Mouse (Mus musculus) leukemia stem cell, adult 10-12 weeks (primary cell): Measurements from ENCODE around the gene Lingo3. TPM values are rescaled to one million over a fixed set of nuclear protein-coding genes. Genes with fewer than 3 reads are reported as not detected.

Experiments
- polyA plus RNA-seq: library from polyadenylated mRNA; stranded (reverse); fragments of >175 nt; gene quantifications from 2 replicates; pipeline ENCODE4 v1.2.3, GENCODE M21; 2012; ENCODE audit warnings: low replicate concordance

Gene Lingo3
- 0.27 and 0.65 TPM in 2 replicates for polyA plus RNA-seq

DNA sequence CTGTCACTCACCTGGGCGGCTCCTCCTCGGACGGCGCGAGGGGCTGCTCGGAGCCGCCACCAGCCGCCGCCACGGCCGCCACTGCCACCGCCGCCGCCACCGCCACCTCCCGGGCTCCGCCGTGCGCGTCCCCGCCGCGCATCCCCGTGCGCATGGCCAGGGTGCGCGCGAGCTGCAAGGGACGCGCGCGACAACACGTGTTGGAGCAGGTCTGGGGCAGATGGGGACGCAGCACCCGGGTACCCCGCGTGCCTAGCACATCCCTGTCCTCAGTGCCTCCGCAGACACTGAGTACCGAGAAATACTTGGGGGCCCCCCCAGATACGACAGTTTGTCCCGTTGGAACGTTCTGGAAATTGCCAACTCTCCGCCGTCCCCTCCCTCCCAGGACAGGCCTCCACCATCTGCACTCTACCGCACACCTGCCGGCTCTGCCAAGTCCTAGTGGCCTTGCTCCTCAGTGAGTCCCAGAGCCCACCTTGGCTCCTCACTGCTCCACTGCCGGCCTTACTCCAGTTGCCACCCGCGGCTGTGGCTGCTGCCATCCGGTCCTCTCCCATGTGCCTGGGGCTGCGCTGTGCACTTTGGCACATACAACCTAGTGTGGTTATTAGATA lies at the start of gene Lingo3:
Lingo3 (minus strand) TSS at position 109 of the 617 bp plus-strand sequence.

DNA sequence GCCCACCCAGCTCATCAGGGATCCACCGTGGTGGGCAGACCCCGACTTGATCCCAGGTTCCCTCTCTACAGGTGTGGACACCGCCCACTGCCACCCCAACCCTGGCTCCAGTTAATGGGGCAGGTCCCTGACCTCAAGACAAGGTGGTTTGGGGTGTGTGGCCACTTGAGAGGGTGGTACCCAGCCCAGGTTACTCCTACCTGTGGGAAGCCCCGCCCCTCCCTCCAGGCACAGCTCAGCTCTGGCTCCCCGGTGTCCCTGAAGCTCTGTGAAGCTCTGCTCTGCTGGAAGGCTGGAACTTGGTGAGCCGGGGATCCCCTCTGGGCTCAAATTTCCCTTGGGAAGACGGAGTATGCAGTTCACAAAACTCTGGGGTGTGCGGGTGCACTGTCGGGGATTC lies 27.7 kb upstream of the Lingo3 start, which contains the start of gene Tmprss9:
Tmprss9 (plus strand) TSS at position 268 of the 400 bp plus-strand sequence.

GRCm38 (mm10) chr10:80854913-80855748 lies 11.3 kb upstream of the Lingo3 start, which contains the start of the genes Lsm7 and Sppl2b:
Gene Lsm7, minus strand, starts transcription at chr10:80855209.
Gene Sppl2b, plus strand, starts transcription at chr10:80855275.

GRCm38 (mm10) chr10:80826151-80827062 lies 17.4 kb downstream of the Lingo3 start, which contains the start of gene Oaz1:
Gene Oaz1, plus strand, starts transcription at chr10:80826656.

GRCm38 (mm10) chr10:80813366-80813765 lies 30.5 kb downstream of the Lingo3 start, which contains the start of gene Jsrp1:
Gene Jsrp1, minus strand, starts transcription at chr10:80813498.

DNA sequence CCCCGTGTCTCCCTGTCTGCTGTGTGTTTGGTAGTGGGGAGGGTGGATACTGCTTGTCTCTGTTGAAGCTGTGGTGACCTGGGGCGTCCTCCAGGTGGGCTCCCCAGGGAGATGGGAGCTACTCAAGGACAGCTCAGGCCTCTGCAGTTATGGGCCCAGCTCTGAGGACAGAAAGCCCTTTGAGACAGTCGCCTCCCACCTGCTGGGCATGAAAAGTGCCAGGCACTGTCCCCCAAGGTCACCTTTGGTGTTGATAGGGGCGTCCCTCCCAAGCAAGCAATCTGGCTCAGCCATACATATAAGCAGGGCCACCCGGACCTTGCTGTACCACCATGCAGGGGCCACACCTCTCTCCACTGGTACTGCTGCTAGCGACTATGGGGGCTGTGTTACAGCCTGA lies 38.9 kb downstream of the Lingo3 start, which contains the start of gene Amh:
Amh (plus strand) TSS at position 328 of the 400 bp plus-strand sequence.

GRCm38 (mm10) chr10:80798150-80799006 lies 45.5 kb downstream of the Lingo3 start, which contains the start of the genes Sf3a2 and Plekhj1:
Gene Sf3a2, plus strand, starts transcription at chr10:80798198.
Gene Plekhj1, minus strand, starts transcription at chr10:80798626.

Other genes with a start within 250 kb of the Lingo3 start
- 82.3 and 112 TPM in 2 replicates for gene Scamp4, start 241.2 kb downstream of the Lingo3 start, polyA plus RNA-seq
- 31.5 and 42.1 TPM in 2 replicates for gene Adat3, start 241.2 kb downstream of the Lingo3 start, polyA plus RNA-seq
- gene Gm49322, start 238.0 kb downstream of the Lingo3 start, polyA plus RNA-seq, result 1.0 and 3.8 TPM in 2 replicates
- gene Csnk1g2, start 221.2 kb downstream of the Lingo3 start, polyA plus RNA-seq, result 465 and 492 TPM in 2 replicates
- gene Btbd2, start 187.0 kb downstream of the Lingo3 start, polyA plus RNA-seq, result 22.7 and 32.6 TPM in 2 replicates
- gene Mknk2, start 165.9 kb downstream of the Lingo3 start, polyA plus RNA-seq, result 655 and 955 TPM in 2 replicates
- gene Mob3a, start 142.1 kb downstream of the Lingo3 start, polyA plus RNA-seq, result 20.5 and 25.8 TPM in 2 replicates
- 8.8 and 12.5 TPM in 2 replicates for gene Izumo4, start 141.9 kb downstream of the Lingo3 start, polyA plus RNA-seq
- gene Ap3d1, start 101.8 kb downstream of the Lingo3 start, polyA plus RNA-seq, result 30.9 and 34.8 TPM in 2 replicates
- gene Dot1l, start 88.8 kb downstream of the Lingo3 start, polyA plus RNA-seq, result 210 and 242 TPM in 2 replicates
- gene Sf3a2, start 45.8 kb downstream of the Lingo3 start, polyA plus RNA-seq, result 1,203 and 1,963 TPM in 2 replicates
- 158 and 168 TPM in 2 replicates for gene Plekhj1, start 45.4 kb downstream of the Lingo3 start, polyA plus RNA-seq
- 1.6 and 3.6 TPM in 2 replicates for gene Amh, start 38.8 kb downstream of the Lingo3 start, polyA plus RNA-seq
- not detected in 2 replicates for gene Jsrp1, start 30.5 kb downstream of the Lingo3 start, polyA plus RNA-seq
- 1,955 and 2,032 TPM in 2 replicates for gene Oaz1, start 17.4 kb downstream of the Lingo3 start, polyA plus RNA-seq
- 82.8 and 101 TPM in 2 replicates for gene Lsm7, start 11.2 kb upstream of the Lingo3 start, polyA plus RNA-seq
- gene Sppl2b, start 11.2 kb upstream of the Lingo3 start, polyA plus RNA-seq, result 289 and 463 TPM in 2 replicates
- 0.36 and 1.6 TPM in 2 replicates for gene Tmprss9, start 27.8 kb upstream of the Lingo3 start, polyA plus RNA-seq
- gene Timm13, start 56.9 kb upstream of the Lingo3 start, polyA plus RNA-seq, result 135 and 264 TPM in 2 replicates
- gene Lmnb2, start 74.2 kb upstream of the Lingo3 start, polyA plus RNA-seq, result 5.7 and 6.6 TPM in 2 replicates
- gene Gadd45b, start 86.0 kb upstream of the Lingo3 start, polyA plus RNA-seq, result 5.7 and 9.6 TPM in 2 replicates
- gene Gng7, start 170.9 kb upstream of the Lingo3 start, polyA plus RNA-seq, result 0.27 and 0.35 TPM in 2 replicates
- not detected in 2 replicates for gene Diras1, start 181.6 kb upstream of the Lingo3 start, polyA plus RNA-seq
- gene Slc39a3, start 193.4 kb upstream of the Lingo3 start, polyA plus RNA-seq, result 13.0 and 21.1 TPM in 2 replicates
- 204 and 220 TPM in 2 replicates for gene Sgta, start 216.1 kb upstream of the Lingo3 start, polyA plus RNA-seq
- gene Thop1, start 226.0 kb upstream of the Lingo3 start, polyA plus RNA-seq, result 162 and 193 TPM in 2 replicates